Mouse (Mus musculus): Measurements from ENCODE around the gene Exd2. TPM values are rescaled to one million over a fixed set of nuclear protein-coding genes. Genes with fewer than 3 reads are reported as not detected.
"Not testable (repeated sequence)": the region's sequence is repeated elsewhere in the genome, so short reads cannot be mapped to it uniquely, and the experiment has no call there.

Gene Exd2
- polyA plus RNA-seq, 1 experiment: 8.0 TPM

DNA sequence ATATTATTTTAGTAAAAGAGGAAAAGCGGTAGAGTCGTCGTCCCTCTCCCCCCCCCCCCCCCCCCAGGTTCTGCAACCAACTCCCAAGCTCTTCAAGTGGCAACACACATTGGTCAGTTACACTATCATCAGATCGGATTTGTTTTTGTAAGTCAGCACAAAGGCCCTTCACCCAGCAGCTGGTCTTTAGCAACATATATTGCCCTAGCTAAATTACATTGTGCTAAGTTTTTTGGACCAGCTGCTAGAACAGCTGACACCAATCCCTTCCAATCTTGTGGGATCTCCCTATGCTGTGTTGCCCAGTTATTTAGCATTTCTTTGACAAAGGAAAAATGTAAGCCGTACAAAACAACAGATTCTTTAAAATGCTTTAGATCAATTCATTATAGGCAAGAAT lies 4.9 kb upstream of the Exd2 start:
- WGBS: 83% methylated on average over 5 of the region's 5 CpGs
- no peak overlapping the region for H3K4me3 ChIP-seq (ENCODE audit: extremely low read depth, insufficient read depth, insufficient read length)

DNA sequence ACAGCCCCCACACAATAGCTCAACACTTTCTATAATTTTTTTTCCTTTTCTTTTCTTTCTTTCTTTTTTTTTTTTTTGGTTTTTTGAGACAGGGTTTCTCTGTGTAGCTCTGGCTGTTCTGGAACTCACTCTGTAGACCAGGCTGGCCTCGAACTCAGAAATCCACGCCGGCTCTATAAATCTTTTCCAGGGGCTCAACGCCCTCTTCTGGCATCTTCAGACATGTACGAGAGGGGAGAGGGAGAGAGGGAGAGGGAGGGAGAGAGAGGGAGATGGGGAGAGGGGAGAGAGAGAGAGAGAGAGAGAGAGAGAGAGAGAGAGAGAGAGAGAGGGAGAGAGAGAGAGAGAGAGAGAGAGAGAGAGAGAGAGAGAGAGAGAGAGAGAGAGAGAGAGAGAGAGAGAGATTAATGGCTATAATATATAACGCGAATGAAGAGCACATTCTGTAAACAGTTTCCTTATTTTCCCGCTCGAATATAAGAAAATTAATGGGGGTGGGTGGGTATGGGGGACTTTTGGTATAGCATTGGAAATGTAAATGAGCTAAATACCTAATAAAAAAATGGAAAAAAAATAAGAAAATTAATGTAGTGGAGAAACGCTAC lies 501 bp upstream of the Exd2 start:
- H3K4me1 ChIP-seq (ENCODE audit: control insufficient read depth, insufficient read depth, insufficient read length); DNase-seq (ENCODE audit: low read depth in 1 of 2, low spot score in 2 of 2); H3K36me3 ChIP-seq (ENCODE audit: control insufficient read depth, insufficient read depth, low read length); H3K27me3 ChIP-seq (ENCODE audit: control insufficient read depth, insufficient read depth, low read length): not testable (repeated sequence)
- WGBS: 11% methylated on average over 10 of the region's 10 CpGs
- Histone ChIP-seq H3K4me3 (ENCODE audit: extremely low read depth, insufficient read depth, insufficient read length) (peak overlapping the region; percentile 91), H3K27ac (ENCODE audit: insufficient read depth, low read length) (peak overlapping the region; percentile 38; the same call in 1 of the 2 replicates)

More for the DNA sequence above, 4.9 kb upstream of the Exd2 start:
- Histone ChIP-seq H3K27me3 (ENCODE audit: control insufficient read depth, insufficient read depth, low read length) (no peaks in the 10 kb centered on the region), H3K4me1 (ENCODE audit: control insufficient read depth, insufficient read depth, insufficient read length) (no peaks in the 10 kb centered on the region; the same call in 1 of the 2 replicates), H3K36me3 (ENCODE audit: control insufficient read depth, insufficient read depth, low read length) (no peaks in the 10 kb centered on the region), H3K27ac (ENCODE audit: insufficient read depth, low read length) (no peak overlapping the region)
- no peak for DNase-seq (ENCODE audit: low read depth in 1 of 2, low spot score in 2 of 2)
- no peak for TF ChIP-seq POLR2A (IDR thresholded peaks at IDR 0.05; ENCODE audit: low read depth, low read length)
- TF ChIP-seq CTCF (IDR thresholded peaks at IDR 0.05; ENCODE audit: extremely low read depth, insufficient read depth, insufficient read length, insufficient replicate concordance): no peak

DNA sequence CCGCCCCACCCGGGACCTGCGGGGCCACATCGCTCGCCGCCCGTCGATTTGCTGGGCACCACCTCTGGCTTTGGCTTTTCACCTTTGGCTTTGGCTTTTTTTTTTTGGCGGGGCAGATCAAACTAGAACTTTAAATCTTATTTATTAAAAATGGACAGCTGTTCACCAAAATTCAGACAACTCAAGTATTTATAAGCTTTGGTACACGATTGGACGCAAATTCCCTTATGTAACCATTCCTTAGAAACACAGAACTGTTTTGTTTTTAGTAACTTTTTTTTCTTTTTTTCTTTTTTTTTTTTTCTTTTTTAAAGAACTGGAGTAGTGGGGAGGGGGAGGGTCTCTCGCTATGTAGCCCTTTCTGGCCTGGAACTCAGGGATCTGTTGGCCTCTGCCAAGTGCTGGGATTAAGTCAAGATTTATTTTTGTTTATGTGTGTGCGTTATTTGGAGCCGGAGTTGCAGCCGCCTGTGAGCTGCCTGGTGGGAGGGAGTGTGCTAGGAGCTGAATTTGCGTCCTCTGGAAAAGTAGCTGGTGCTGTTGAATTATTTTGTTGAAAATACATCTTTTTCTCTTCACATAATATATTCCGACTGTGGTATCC lies 873 bp downstream of the Exd2 start:
- Histone ChIP-seq H3K27ac (ENCODE audit: insufficient read depth, low read length) (peak overlapping the region; percentile 48; the same call in 1 of the 2 replicates), H3K36me3 (ENCODE audit: control insufficient read depth, insufficient read depth, low read length) (no peaks in the 10 kb centered on the region), H3K4me1 (ENCODE audit: control insufficient read depth, insufficient read depth, insufficient read length) (no peaks in the 10 kb centered on the region; the same call in 1 of the 2 replicates), H3K27me3 (ENCODE audit: control insufficient read depth, insufficient read depth, low read length) (no peaks in the 10 kb centered on the region), H3K4me3 (ENCODE audit: extremely low read depth, insufficient read depth, insufficient read length) (peak overlapping the region; percentile 91)
- no peak for TF ChIP-seq CTCF (IDR thresholded peaks at IDR 0.05; ENCODE audit: extremely low read depth, insufficient read depth, insufficient read length, insufficient replicate concordance)
- no peak for TF ChIP-seq POLR2A (IDR thresholded peaks at IDR 0.05; ENCODE audit: low read depth, low read length)
- WGBS: 26% methylated on average over 17 of the region's 17 CpGs
- no peak for DNase-seq (ENCODE audit: low read depth in 1 of 2, low spot score in 2 of 2)

DNA sequence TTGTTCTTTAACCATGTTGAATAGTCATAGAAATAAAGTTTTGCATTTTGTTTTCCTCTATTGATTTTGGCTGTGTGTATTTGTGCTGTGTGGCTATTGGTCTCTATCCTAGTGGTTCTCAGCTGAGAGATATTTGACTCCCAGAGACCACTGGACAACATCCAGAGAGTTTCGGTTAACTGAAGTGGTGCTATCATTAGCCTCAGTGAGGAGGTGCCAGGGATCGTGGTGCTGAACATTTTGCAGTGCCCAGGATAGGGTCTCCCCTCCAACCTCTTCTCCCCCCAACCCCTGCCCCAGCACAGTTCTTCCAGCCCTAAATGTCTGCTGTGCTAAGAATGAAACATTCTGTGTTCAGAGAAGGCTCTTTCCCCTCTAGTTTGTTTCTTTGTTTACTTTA lies 7.3 kb downstream of the Exd2 start:
- WGBS: 81% methylated on average over 2 of the region's 2 CpGs
- H3K4me1 ChIP-seq (ENCODE audit: control insufficient read depth, insufficient read depth, insufficient read length): no peaks in the 10 kb centered on the region
- H3K36me3 ChIP-seq (ENCODE audit: control insufficient read depth, insufficient read depth, low read length): no peaks in the 10 kb centered on the region
- TF ChIP-seq POLR2A (IDR thresholded peaks at IDR 0.05; ENCODE audit: low read depth, low read length): no peak
- no peak for TF ChIP-seq CTCF (IDR thresholded peaks at IDR 0.05; ENCODE audit: extremely low read depth, insufficient read depth, insufficient read length, insufficient replicate concordance)
- no peak overlapping the region for H3K4me3 ChIP-seq (ENCODE audit: extremely low read depth, insufficient read depth, insufficient read length)
- no peak for DNase-seq (ENCODE audit: low read depth in 1 of 2, low spot score in 2 of 2)
- no peak overlapping the region for H3K27ac ChIP-seq (ENCODE audit: insufficient read depth, low read length)
- no peaks in the 10 kb centered on the region for H3K27me3 ChIP-seq (ENCODE audit: control insufficient read depth, insufficient read depth, low read length)

DNA sequence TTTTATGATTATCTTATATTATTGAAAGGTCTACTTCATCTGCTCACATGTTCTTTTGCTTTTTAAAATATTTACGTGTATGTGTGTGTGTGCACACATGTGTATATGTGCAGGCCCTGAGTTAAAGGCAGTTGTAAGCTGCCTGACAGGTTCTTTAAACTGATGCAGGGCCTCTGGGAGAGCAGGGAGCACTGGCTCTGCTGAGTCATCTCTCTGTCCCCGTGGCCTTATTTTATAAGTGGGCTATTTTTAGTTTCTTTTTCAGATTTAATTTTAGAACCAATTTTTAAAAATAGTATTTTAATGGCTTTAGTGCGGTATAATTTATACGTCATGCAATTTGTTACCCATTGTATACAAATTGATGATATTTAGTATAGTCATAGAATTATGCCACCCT lies 9.0 kb downstream of the Exd2 start:
- TF ChIP-seq CTCF (IDR thresholded peaks at IDR 0.05; ENCODE audit: extremely low read depth, insufficient read depth, insufficient read length, insufficient replicate concordance): no peak
- DNase-seq (ENCODE audit: low read depth in 1 of 2, low spot score in 2 of 2): no peak
- Histone ChIP-seq H3K4me3 (ENCODE audit: extremely low read depth, insufficient read depth, insufficient read length) (no peak overlapping the region), H3K36me3 (ENCODE audit: control insufficient read depth, insufficient read depth, low read length) (peaks cover 3% of the 10 kb centered on the region), H3K27ac (ENCODE audit: insufficient read depth, low read length) (no peak overlapping the region), H3K4me1 (ENCODE audit: control insufficient read depth, insufficient read depth, insufficient read length) (no peaks in the 10 kb centered on the region), H3K27me3 (ENCODE audit: control insufficient read depth, insufficient read depth, low read length) (no peaks in the 10 kb centered on the region)
- WGBS: 65% methylated on average over 4 of the region's 4 CpGs

DNA sequence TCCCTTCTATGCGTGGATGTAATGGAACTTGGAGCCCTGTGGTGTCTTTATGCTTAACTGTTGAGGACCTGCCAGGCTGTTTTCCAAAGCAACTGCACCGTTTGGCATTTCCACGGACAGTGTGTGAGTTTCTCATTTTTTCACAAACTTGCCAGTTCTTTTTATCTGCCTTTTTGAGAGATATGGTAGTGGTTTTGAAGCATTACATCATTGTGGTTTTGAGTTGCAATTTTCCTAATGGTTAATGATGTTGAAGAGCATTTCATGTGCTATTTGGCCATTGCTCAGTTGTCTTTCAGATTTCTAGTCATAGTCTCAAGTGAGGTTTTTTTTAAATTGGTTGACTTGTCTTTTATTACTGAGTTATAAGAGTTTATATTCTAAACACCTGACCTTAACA lies 10.8 kb downstream of the Exd2 start:
- no peaks in the 10 kb centered on the region for H3K27me3 ChIP-seq (ENCODE audit: control insufficient read depth, insufficient read depth, low read length)
- 75% methylated on average over 3 of the region's 3 CpGs for WGBS
- H3K27ac ChIP-seq (ENCODE audit: insufficient read depth, low read length): no peak overlapping the region
- no peaks in the 10 kb centered on the region for H3K4me1 ChIP-seq (ENCODE audit: control insufficient read depth, insufficient read depth, insufficient read length)
- TF ChIP-seq CTCF (IDR thresholded peaks at IDR 0.05; ENCODE audit: extremely low read depth, insufficient read depth, insufficient read length, insufficient replicate concordance) (no peak), POLR2A (IDR thresholded peaks at IDR 0.05; ENCODE audit: low read depth, low read length) (no peak)
- peaks cover 6% of the 10 kb centered on the region for H3K36me3 ChIP-seq (ENCODE audit: control insufficient read depth, insufficient read depth, low read length)
- no peak overlapping the region for H3K4me3 ChIP-seq (ENCODE audit: extremely low read depth, insufficient read depth, insufficient read length)
- DNase-seq (ENCODE audit: low read depth in 1 of 2, low spot score in 2 of 2): no peak

DNA sequence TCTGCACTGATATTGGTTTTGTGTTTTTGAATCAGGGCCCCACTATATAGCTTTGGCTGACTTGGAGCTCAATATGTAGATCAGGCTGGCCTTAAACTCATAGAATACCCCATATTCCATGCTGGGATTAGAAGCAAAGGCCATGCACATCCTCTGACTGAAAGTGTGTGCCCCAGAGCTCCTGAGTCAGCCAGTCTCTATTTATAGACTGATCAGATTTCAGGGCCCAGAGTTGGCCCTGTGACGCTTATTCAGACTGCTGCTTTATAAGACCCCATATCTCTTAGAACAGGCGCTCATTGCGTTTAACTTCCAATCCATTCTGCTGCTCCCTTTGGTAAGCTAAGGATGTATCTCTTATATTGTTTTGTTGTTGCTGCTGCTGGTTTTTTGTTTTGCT lies 17.1 kb downstream of the Exd2 start:
- Histone ChIP-seq H3K4me1 (ENCODE audit: control insufficient read depth, insufficient read depth, insufficient read length) (no peaks in the 10 kb centered on the region), H3K4me3 (ENCODE audit: extremely low read depth, insufficient read depth, insufficient read length) (no peak overlapping the region), H3K27ac (ENCODE audit: insufficient read depth, low read length) (no peak overlapping the region), H3K27me3 (ENCODE audit: control insufficient read depth, insufficient read depth, low read length) (no peaks in the 10 kb centered on the region), H3K36me3 (ENCODE audit: control insufficient read depth, insufficient read depth, low read length) (peaks cover 13% of the 10 kb centered on the region)
- WGBS: 97% methylated on average over 3 of the region's 3 CpGs
- no peak for DNase-seq (ENCODE audit: low read depth in 1 of 2, low spot score in 2 of 2)
- TF ChIP-seq POLR2A (IDR thresholded peaks at IDR 0.05; ENCODE audit: low read depth, low read length) (no peak), CTCF (IDR thresholded peaks at IDR 0.05; ENCODE audit: extremely low read depth, insufficient read depth, insufficient read length, insufficient replicate concordance) (no peak)

Data from spleen, adult 2 months (tissue).